Mouse (Mus musculus) cerebellum, postnatal 25 days (tissue): ENCODE data around the gene Creld2.
A peak's percentile ranks its signal among the peaks of the same experiment; 100 is the strongest.

Experiments used
- DNase-seq, 2 experiments: peaks; one replicate each; pipeline ENCODE4 v3.0.0; 2021; ENCODE audit warnings: mixed read lengths in 2 of 2

The Creld2 gene

GRCm38 (mm10) chr15:88854119-88854968, 34.9 kb downstream of the Creld2 start:
- peak; percentile 65 to 69 for DNase-seq

GRCm38 (mm10) chr15:88854969-88855830, 35.8 kb downstream of the Creld2 start:
- DNase-seq = peak in 1 of 2 experiments; percentile 25

DNA sequence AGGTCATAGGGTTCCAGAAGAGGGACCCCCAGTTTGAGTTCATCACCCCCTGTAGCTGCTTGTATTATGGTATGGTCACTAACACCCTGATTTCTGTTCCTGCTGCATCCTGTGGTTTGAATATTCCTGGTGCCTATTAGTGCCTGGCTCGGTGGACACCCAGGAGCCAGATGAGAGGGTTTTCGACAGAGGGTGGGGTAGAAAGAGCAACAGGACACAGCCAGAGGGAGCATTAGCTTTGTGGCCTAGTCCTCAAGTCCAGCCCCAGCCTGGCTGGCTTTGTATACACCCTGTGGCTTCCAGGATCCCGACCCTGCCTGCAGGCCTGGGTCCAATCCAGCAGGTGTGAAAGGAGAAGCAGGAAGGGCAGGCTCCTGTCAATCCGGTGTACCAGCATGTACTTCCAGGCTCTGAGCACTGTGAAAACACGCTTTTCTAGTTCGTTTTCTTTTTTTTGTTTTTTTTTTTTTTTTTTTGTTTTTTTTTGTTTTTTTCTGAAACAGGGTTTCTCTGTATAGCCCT, 36.5 kb downstream of the Creld2 start:
- no peak for DNase-seq

DNA sequence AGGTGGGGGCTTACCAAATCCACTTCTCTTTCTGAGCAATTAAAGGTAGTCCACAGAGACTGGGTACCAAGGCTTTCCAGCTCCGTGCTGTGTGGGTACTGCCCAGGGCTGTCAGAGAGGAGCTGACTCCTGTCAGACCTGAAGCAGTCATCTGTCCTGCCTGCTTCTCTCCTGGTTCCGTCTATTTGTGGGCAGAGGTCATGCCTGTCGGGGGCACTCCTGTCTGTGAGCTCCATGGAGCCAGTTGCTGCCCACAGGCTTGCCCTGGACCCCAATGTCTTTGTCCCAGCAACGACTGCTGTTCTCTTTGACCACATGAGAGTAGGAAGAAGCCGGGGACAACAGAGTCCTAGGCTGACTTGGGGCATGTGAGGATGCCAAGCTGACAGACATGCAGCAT, 37.2 kb downstream of the Creld2 start:
- no peak for DNase-seq

DNA sequence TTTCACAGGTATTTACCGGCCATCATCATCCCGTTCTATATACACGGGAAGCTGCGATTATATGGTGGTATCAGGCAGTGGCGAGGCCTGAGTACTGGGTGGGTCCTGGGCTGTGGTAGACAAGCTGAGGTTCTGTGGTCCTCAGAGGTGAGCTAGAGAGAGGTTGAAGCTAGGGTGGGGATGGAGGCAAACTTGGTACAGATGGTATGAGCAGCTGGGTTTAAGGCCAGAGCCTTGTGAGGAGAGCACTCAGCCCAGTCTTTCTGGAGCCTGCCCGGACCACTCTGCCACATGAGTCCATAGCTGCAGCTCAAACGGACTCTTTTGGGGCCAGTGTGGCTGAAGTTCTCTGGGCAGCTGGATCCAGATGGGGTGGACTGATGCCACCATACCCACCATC, 37.9 kb downstream of the Creld2 start:
- DNase-seq = no peak

DNA sequence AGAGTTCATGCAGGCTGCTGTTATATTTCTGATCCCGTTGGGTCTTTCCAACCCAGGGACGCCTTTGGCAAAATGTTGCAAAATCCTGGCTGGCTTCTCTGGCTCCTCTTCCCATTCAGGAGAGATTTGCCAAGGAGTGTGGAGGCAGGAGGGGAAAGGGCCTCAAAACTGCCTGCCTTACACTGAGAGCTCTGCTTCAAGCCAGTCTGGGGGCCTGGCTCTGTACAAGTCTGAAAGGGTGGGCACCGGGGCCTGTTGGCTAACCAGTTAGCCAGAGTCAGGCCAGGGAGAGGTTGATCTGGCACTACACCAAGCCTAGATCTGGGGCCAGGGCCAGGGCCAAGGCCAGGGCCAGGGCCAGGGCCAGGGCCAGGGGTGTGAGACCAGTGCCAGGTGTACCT, 38.7 kb downstream of the Creld2 start:
- peak; percentile 70 to 74 for DNase-seq

GRCm38 (mm10) chr15:88858707-88859106, 39.3 kb downstream of the Creld2 start:
- DNase-seq = no peak

DNA sequence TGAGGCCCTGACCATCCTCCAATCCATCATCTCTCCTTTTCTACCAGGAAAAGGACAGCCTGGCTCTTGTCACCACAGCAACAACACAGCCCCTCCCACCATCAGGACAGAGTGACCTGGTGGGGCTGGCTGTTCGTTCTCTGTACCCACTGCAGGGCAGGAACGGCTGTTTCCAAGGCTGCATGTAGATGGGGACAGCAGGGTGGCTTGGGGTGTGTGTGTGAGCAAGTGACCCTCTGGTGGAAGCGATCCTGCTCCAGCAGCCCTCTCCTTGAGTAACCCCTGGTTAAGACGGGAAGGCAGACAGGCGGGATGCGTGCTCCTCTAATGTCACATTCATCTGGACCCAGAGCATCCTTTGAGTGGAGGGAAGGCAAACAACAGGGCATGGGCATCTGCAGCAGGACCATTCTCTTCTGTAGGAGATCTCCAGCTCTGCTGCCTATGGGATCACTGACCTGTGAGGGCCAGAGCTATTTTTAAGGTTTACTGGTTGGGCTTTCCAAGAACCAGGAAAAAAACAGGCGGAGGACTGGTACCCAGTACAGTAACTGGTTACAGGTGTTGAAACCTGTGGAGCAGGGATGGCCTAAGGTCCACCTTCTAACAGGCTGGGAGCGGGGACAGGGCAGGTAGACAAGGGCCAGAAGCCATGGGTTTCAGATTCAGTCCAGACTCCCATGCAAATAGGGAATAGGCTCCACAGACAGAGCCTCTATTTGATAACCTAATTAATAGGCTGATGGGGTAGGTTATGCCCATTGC, 39.9 kb downstream of the Creld2 start:
- peak in 1 of 2 experiments; percentile 20 for DNase-seq

DNA sequence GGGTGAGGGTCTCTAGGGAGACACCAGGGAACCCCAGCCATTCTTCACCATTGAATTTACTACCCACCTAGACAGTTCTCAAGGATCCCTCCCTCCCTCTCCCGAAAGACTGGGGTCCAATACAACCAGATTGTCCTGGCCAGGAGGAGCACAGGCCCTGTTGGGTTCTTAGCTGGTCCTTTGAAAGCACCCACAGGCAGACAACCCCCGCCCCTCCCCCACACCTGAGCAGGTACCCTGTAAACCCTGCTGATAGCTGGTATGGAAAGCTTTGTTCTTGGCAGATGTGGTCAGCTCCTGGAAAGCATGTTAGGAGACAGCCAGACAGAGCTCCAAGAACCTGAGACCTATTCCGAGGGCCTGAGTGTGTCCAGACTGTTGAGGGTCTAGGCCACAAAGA, 41.3 kb downstream of the Creld2 start:
- DNase-seq = peak in 1 of 2 experiments; percentile 59

GRCm38 (mm10) chr15:88861772-88862622, 42.6 kb downstream of the Creld2 start, which contains the start of gene Pim3:
Gene Pim3, plus strand, starts transcription at chr15:88862186.
- peak; percentile 98 to 99 for DNase-seq

DNA sequence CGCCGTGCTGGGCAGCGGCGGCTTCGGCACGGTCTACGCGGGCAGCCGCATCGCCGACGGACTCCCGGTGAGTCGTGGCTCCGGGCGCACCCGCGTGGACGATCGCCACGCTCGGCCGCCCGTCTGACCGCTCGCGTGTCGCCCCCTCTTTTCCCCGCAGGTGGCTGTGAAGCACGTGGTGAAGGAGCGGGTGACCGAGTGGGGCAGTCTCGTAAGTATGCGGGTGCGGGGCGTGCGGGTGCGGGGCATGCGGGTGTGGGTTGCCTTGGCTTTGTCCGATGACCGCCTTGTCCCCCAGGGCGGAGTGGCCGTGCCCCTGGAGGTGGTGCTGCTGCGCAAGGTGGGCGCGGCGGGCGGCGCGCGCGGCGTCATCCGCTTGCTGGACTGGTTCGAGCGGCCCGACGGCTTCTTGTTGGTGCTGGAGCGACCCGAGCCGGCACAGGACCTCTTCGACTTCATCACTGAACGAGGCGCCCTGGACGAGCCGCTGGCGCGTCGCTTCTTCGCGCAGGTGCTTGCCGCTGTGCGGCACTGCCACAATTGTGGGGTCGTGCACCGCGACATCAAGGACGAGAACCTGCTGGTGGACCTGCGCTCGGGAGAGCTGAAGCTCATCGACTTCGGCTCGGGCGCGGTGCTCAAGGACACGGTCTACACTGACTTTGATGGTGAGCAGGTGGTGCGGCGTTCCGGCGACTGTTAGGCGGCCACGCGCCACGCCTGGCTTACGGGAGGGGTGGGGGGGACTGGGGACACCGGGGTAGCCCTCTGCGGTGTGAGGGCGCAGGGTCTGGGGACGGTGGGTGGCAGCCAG, 43.6 kb downstream of the Creld2 start:
- peak; percentile 76 to 88 for DNase-seq

DNA sequence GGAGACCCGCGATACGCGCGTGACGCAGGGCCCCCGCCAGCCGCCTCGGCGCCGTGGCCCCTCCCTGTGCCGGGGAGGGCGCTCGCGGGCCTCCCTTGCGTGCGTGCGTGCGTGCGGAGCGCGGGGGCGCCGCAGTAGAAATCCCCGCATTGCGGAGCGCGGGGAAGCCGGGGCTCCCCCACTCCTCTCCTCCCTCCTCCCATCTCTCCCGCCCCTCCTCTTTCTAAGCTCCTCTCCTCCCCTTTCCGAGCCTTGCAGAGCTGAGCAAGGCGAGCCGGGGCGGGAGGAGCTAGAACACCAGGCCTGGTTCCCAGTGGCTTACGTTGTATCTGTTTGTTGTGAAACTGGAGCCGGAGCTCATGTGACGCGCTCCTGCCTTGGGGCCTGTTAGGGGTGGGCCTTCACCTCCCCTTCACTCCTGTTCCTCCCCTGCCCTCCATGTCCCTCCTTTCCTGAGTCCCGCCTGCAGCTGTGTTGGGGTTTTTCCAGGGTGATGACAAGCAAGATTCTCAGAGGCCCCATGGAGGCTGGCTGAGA, 44.3 kb downstream of the Creld2 start:
- DNase-seq = peak in 1 of 2 experiments; percentile 92

- peak; percentile 44 to 57 for DNase-seq
Observed at GRCm38 (mm10) chr15:88864270-88865030, 45.0 kb downstream of the Creld2 start.

DNA sequence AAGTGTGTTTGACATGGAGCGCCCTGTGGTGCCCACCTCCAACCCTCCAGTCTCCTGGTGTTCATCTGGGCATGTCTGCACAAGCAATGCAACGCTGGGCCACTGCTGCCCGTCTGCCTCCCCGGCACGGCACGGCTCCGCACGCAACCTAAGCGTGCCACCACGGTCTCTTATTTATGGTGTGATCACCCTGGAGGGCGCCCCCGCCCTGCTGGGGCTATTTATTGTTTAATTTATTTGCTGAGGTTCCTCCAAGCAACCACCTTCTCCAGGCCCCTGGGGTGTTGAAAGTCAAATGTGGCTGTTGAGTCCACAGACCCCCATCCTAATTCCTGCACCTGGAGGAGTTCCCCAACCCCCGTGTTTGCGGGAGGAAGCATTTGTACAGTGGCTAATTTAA, 45.6 kb downstream of the Creld2 start:
- DNase-seq = peak in 1 of 2 experiments; percentile 42

DNA sequence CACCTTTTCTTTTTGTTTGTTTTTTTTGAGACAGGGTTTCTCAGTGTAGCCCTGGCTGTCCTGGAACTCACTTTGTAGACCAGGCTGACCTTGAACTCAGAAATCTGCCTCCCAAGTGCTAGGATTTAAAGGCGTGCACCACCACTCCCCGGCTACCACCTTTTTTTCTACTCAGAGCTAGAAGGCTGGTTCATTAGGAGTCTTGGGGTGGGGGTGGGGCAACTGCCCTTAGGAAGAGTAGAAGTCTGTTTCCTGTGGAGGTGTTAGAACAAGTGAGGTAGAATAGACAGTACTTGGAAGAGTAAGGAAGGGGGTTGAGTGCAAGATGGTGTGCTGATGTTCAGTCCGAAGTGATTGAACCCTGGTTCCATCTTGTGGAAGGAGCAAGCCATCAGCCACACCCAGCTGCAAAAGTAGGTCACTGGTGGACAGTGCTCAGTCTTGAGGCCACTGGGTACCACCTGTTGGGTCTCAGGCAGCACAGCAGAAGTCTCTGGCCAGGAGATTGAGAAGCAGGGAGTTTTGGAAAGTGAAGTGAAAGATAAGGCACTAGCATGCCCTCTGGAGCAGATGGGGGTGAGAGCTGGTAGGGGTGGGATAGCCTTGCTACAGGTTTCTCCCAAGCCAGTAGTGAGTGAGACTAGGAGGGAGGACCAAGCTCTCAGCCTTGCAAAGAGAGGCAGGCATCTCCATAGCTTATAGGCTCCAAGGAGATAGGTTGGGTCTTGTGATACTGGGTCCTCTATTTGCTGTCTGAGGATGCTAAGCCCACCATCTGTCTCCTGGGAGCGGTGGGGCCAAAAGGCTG, 46.6 kb downstream of the Creld2 start:
- no peak for DNase-seq

- DNase-seq = no peak
Observed at GRCm38 (mm10) chr15:88866934-88867356, 47.5 kb downstream of the Creld2 start.

DNA sequence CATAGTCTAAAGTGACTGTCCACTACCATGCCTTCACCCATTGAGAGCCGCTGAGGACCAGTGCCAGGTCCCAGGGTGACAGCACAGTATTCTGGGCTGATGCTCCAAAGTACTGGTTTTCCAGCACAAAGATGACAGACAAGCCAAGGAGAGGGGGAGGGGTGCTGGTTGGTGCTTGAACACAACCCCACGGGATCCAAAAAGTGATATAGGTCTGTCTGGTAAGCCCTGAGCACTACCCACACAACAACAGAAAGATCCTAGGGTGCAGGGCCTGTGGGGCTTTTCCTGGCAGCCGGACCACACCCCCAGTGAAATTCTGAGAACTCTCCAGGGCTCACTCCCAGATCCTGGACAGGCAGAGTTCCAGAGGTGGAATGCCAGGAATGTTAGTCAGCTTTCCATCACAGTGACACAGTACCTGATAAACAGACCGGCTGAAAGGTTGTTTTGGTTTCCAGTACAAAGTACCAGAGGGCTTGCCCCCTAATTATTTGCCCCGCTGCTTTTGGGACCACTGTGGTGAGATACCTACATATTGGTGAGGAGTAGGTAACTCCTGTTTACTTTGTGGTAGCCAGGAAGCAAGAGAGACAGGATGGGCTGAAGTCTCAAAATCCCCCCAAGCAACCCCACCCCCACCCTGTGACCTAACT, 48.0 kb downstream of the Creld2 start:
- peak in 1 of 2 experiments; percentile 25 for DNase-seq
